Mouse (Mus musculus): ENCODE measurements at regions not wholly inside any gene's neighbourhood (a gene's known extent, or its start where the extent isn't known, plus 50 kb on each side); places are given as distances from the start of the nearest gene placed in this dataset.

GRCm38 (mm10) chr19:32912323-32912722 is 155.0 kb downstream of the Pten start:
- H3K4me3 ChIP-seq, result no peak overlapping the region
- H3K27ac ChIP-seq, result no peak overlapping the region
- DNase-seq, result no peak
- TF ChIP-seq EP300 (IDR thresholded peaks at IDR 0.05; ENCODE audit: insufficient read depth, low read depth, low read length), result no peak
- TF ChIP-seq POLR2A (IDR thresholded peaks at IDR 0.05; ENCODE audit: insufficient read depth, low read depth, low read length), result no peak
- no peak for TF ChIP-seq CTCF (IDR thresholded peaks at IDR 0.05)
- H3K79me2 ChIP-seq (replicated peaks; ENCODE audit: control insufficient read depth, insufficient read depth, low read length), result no peaks in the 10 kb centered on the region
- H3K36me3 ChIP-seq (ENCODE audit: control insufficient read depth, insufficient read depth, low read length), result no peaks in the 10 kb centered on the region
- intact Hi-C loops (cut with DNase I), result no loop called here
- H3K27me3 ChIP-seq (ENCODE audit: control insufficient read depth, insufficient read depth, low read length), result no peaks in the 10 kb centered on the region
- no peaks in the 10 kb centered on the region for H3K4me1 ChIP-seq (ENCODE audit: control insufficient read depth, insufficient read depth, low read length)
- no peak overlapping the region for H3K9ac ChIP-seq (ENCODE audit: low read depth, low read length)
- 94% methylated on average over 3 of the region's 3 CpGs for WGBS

- Histone ChIP-seq H3K4me1 (ENCODE audit: control insufficient read depth, insufficient read depth, low read length) (no peaks in the 10 kb centered on the region), H3K9ac (ENCODE audit: low read depth, low read length) (no peak overlapping the region), H3K4me3 (no peak overlapping the region), H3K27ac (no peak overlapping the region), H3K36me3 (ENCODE audit: control insufficient read depth, insufficient read depth, low read length) (no peaks in the 10 kb centered on the region), H3K27me3 (ENCODE audit: control insufficient read depth, insufficient read depth, low read length) (no peaks in the 10 kb centered on the region), H3K79me2 (replicated peaks; ENCODE audit: control insufficient read depth, insufficient read depth, low read length) (no peaks in the 10 kb centered on the region)
- WGBS, result 77% methylated on average over 8 of the region's 8 CpGs
- no peak for DNase-seq
- TF ChIP-seq POLR2A (IDR thresholded peaks at IDR 0.05; ENCODE audit: insufficient read depth, low read depth, low read length), result no peak
- no peak for TF ChIP-seq CTCF (IDR thresholded peaks at IDR 0.05)
- no peak for TF ChIP-seq EP300 (IDR thresholded peaks at IDR 0.05; ENCODE audit: insufficient read depth, low read depth, low read length)
- intact Hi-C loops (cut with DNase I), result no loop called here
Observed at GRCm38 (mm10) chr19:32916507-32917280, 159.4 kb downstream of the Pten start.

GRCm38 (mm10) chr19:32921021-32921420 is 163.7 kb downstream of the Pten start:
- H3K4me3 ChIP-seq, result no peak overlapping the region
- H3K36me3 ChIP-seq (ENCODE audit: control insufficient read depth, insufficient read depth, low read length), result no peaks in the 10 kb centered on the region
- TF ChIP-seq EP300 (IDR thresholded peaks at IDR 0.05; ENCODE audit: insufficient read depth, low read depth, low read length) (no peak), POLR2A (IDR thresholded peaks at IDR 0.05; ENCODE audit: insufficient read depth, low read depth, low read length) (no peak), CTCF (IDR thresholded peaks at IDR 0.05) (no peak)
- no peaks in the 10 kb centered on the region for H3K27me3 ChIP-seq (ENCODE audit: control insufficient read depth, insufficient read depth, low read length)
- 79% methylated on average over 3 of the region's 3 CpGs for WGBS
- no peak overlapping the region for H3K9ac ChIP-seq (ENCODE audit: low read depth, low read length)
- intact Hi-C loops (cut with DNase I), result no loop called here
- H3K79me2 ChIP-seq (replicated peaks; ENCODE audit: control insufficient read depth, insufficient read depth, low read length), result no peaks in the 10 kb centered on the region
- no peak for DNase-seq
- H3K4me1 ChIP-seq (ENCODE audit: control insufficient read depth, insufficient read depth, low read length), result no peaks in the 10 kb centered on the region; the same call in 1 of the 2 replicates
- H3K27ac ChIP-seq, result no peak overlapping the region

- no peak overlapping the region for H3K4me3 ChIP-seq
- DNase-seq, result no peak
Observed at GRCm38 (mm10) chr19:32923911-32924310, 166.6 kb downstream of the Pten start.

DNA sequence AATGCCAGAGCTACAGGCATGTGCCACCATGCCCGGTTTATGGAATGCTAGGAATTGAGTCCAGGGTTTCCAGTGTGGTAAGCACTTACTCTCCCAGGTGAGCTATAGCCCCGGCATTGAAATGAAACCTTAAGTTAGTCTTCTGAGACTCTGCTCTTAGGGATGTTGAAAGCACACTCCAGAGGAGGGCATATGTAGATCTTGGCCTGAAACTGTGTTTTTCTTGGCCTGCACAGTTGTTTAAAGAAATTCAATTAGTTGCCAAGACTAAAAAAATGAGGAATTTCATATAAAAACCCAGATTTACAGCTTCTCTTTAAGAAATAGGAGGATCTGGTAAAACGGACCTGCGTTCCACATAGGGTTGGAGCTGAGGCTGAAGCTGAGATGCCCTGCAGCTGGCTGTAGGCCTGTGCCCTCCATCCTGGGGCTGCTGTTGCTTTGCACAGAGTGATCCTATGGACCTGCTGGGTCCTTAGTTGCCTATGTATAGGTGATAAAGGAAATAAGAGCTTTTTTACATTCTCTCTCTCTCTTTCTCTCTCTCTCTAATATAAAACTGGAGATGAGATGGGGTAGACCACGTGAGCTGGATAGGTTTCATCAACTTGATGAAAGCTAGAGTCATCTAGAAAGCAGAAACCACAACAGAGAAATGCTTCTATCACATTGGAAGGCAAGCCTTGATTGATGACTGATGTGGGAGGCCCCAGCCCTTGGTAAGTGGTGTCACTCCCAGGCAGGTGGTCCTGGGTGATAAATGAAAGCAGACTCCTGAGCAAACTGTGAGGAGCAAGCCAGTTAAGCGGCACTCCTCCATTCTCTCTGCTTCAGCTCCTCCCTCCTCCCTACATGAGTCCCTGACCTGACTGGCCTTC is 168.6 kb downstream of the Pten start:
- Histone ChIP-seq H3K4me1 (ENCODE audit: control insufficient read depth, insufficient read depth, low read length) (no peaks in the 10 kb centered on the region; the same call in 1 of the 2 replicates), H3K27me3 (ENCODE audit: control insufficient read depth, insufficient read depth, low read length) (no peaks in the 10 kb centered on the region), H3K9ac (ENCODE audit: low read depth, low read length) (no peak overlapping the region), H3K4me3 (no peak overlapping the region), H3K36me3 (ENCODE audit: control insufficient read depth, insufficient read depth, low read length) (no peaks in the 10 kb centered on the region), H3K27ac (no peak overlapping the region), H3K79me2 (replicated peaks; ENCODE audit: control insufficient read depth, insufficient read depth, low read length) (no peaks in the 10 kb centered on the region)
- 60% methylated on average over 6 of the region's 6 CpGs for WGBS
- DNase-seq, result no peak
- TF ChIP-seq POLR2A (IDR thresholded peaks at IDR 0.05; ENCODE audit: insufficient read depth, low read depth, low read length), result no peak
- no peak for TF ChIP-seq EP300 (IDR thresholded peaks at IDR 0.05; ENCODE audit: insufficient read depth, low read depth, low read length)
- no peak for TF ChIP-seq CTCF (IDR thresholded peaks at IDR 0.05)
- intact Hi-C loops (cut with DNase I), result no loop called here

More at GRCm38 (mm10) chr19:32923911-32924310, 166.6 kb downstream of the Pten start:
- Histone ChIP-seq H3K9ac (ENCODE audit: low read depth, low read length) (no peak overlapping the region), H3K36me3 (ENCODE audit: control insufficient read depth, insufficient read depth, low read length) (no peaks in the 10 kb centered on the region), H3K79me2 (replicated peaks; ENCODE audit: control insufficient read depth, insufficient read depth, low read length) (no peaks in the 10 kb centered on the region), H3K4me1 (ENCODE audit: control insufficient read depth, insufficient read depth, low read length) (no peaks in the 10 kb centered on the region; the same call in 1 of the 2 replicates), H3K27me3 (ENCODE audit: control insufficient read depth, insufficient read depth, low read length) (no peaks in the 10 kb centered on the region), H3K27ac (no peak overlapping the region)
- WGBS, result 84% methylated on average over 3 of the region's 3 CpGs
- TF ChIP-seq POLR2A (IDR thresholded peaks at IDR 0.05; ENCODE audit: insufficient read depth, low read depth, low read length) (no peak), CTCF (IDR thresholded peaks at IDR 0.05) (no peak), EP300 (IDR thresholded peaks at IDR 0.05; ENCODE audit: insufficient read depth, low read depth, low read length) (no peak)
- intact Hi-C loops (cut with DNase I), result no loop called here
